ENCODE assay signal across 9 mouse cellular contexts in the genomic region with DNA sequence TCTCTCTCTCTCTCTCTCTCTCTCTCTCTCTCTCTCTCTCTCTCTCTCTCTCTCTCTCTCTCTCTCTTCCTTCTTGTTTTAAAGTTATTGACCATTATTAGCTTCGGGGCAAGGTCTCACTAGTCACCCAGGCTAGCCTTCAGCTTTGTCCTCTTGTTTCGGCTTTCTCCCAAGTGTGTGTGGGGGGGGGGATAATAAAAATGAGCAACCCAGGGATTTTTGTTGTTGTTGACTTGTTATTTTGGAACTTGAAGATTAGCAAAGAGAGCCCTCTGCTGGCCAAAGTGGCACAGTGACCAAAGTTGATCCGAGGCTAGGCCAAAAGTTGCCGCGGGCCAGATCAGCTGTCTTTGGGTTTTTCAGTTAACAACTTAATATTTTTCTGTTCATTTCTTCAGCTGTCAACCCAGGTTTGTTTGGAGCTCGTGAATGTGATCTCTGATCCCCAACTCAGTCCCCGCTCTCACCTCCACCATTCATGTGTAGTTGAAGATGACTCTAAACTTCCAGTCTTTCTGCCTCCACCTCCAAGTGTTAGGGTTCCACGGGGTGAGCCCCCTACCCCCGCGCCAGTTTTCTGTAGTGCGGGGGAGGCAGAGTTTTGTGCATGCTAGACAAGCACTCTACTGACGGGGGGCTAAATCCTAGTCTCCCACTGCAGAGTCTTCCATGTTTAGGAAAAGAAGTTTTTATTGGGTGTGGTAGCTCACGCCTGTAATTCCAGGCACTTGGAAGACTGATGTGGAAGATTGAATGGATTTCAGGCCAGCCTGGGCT. TPM values are rescaled to one million over a fixed set of nuclear protein-coding genes. Genes with fewer than 3 reads are reported as not detected.
DNase-seq lines count a peak whose midpoint lies in the region; ATAC-seq and TF ChIP-seq lines count a peak whose summit lies in the region.
"Had no signal": no experiment of that assay in that cellular context is flagged by ENCODE, and none has a peak within 500 bp of the region (broad histone marks: within the 10 kb centered on the region; RNA-seq: fewer than 3 reads in every experiment).

No protein-coding gene starts in this region.

- 43% methylated on average over 13 of the region's 13 CpGs for WGBS in kidney, embryonic 15.5 days
- 49% methylated on average over 13 of the region's 13 CpGs for WGBS in forebrain, embryonic 11.5 days
- 48% methylated on average over 13 of the region's 13 CpGs for WGBS in hindbrain, embryonic 15.5 days

- no peaks in the 10 kb centered on the region for H3K27me3 ChIP-seq in kidney, embryonic 15.5 days
- no peaks in the 10 kb centered on the region for H3K27me3 ChIP-seq in forebrain, embryonic 11.5 days (ENCODE audit: control insufficient read depth, insufficient read depth, low read length)
- no peaks in the 10 kb centered on the region for H3K27me3 ChIP-seq in hindbrain, embryonic 15.5 days
- H3K27me3 ChIP-seq in myocyte (ENCODE audit: control insufficient read depth, insufficient read depth, insufficient read length): no peaks in the 10 kb centered on the region
- no peaks in the 10 kb centered on the region for H3K27me3 ChIP-seq in testis, adult 2 months (ENCODE audit: control insufficient read depth, insufficient read depth, low read length)
- H3K27me3 ChIP-seq: embryonic facial prominence, embryonic 12.5 days had no signal

- peak; percentile 68 for DNase-seq in kidney, adult 11 months
- DNase-seq in forebrain, embryonic 11.5 days (ENCODE audit: low spot score): peak; percentile 72
- DNase-seq in left cerebral cortex, postnatal 4 days: peak; percentile 60

- H3ac ChIP-seq in myocyte (ENCODE audit: control insufficient read depth, insufficient read length): no peak overlapping the region

- H3K36me3 ChIP-seq in kidney, embryonic 15.5 days: peaks cover 19% of the 10 kb centered on the region
- H3K36me3 ChIP-seq in forebrain, embryonic 11.5 days (ENCODE audit: control insufficient read depth, insufficient read depth, low read length): no peaks in the 10 kb centered on the region; the same call in 1 of the 2 replicates
- H3K36me3 ChIP-seq in hindbrain, embryonic 15.5 days: no peaks in the 10 kb centered on the region
- no peaks in the 10 kb centered on the region for H3K36me3 ChIP-seq in myocyte (ENCODE audit: control insufficient read depth, insufficient read depth)
- no peaks in the 10 kb centered on the region for H3K36me3 ChIP-seq in testis, adult 2 months (ENCODE audit: control insufficient read depth, insufficient read depth, low read length)
- H3K36me3 ChIP-seq: embryonic facial prominence, embryonic 12.5 days had no signal

- TF ChIP-seq CTCF in testis, adult 2 months (IDR thresholded peaks at IDR 0.05; ENCODE audit: control insufficient read depth, insufficient read depth, insufficient replicate concordance, low read depth, low read length): peak; percentile 44; the same call in 1 of the 2 replicates

- H3K4me1 ChIP-seq in kidney, embryonic 15.5 days: peaks cover 11% of the 10 kb centered on the region
- no peaks in the 10 kb centered on the region for H3K4me1 ChIP-seq in brown adipose tissue, adult 24 weeks (ENCODE audit: control insufficient read depth, insufficient read depth, insufficient read length, low read length)
- no peaks in the 10 kb centered on the region for H3K4me1 ChIP-seq in forebrain, embryonic 11.5 days (replicated peaks; ENCODE audit: control insufficient read depth, insufficient read depth, low read length)
- H3K4me1 ChIP-seq in hindbrain, embryonic 15.5 days (replicated peaks): no peaks in the 10 kb centered on the region
- H3K4me1 ChIP-seq in testis, adult 2 months (ENCODE audit: control insufficient read depth, insufficient read depth, low read length): peaks cover 3% of the 10 kb centered on the region
- H3K4me1 ChIP-seq: embryonic facial prominence, embryonic 12.5 days had no signal

- H3K27ac ChIP-seq in kidney, embryonic 15.5 days: no peak overlapping the region
- H3K27ac ChIP-seq in brown adipose tissue, adult 24 weeks (replicated peaks; ENCODE audit: low read depth, low read length): no peak overlapping the region
- H3K27ac ChIP-seq in forebrain, embryonic 11.5 days (ENCODE audit: low read depth, low read length): no peak overlapping the region
- H3K27ac ChIP-seq in hindbrain, embryonic 15.5 days (replicated peaks): no peak overlapping the region
- no peak overlapping the region for H3K27ac ChIP-seq in testis, adult 2 months (ENCODE audit: control insufficient read depth, insufficient read depth, low read depth, low read length)
- H3K27ac ChIP-seq: embryonic facial prominence, embryonic 12.5 days had no signal

- no peak for ATAC-seq in kidney, embryonic 15.5 days (replicated peaks; ENCODE audit: low FRiP score)
- 0 out of 2 replicates have a peak, but pooled peaks have one; percentile 10 for ATAC-seq in forebrain, embryonic 11.5 days (replicated peaks; ENCODE audit: low FRiP score)
- peak; percentile 38; the same call in 1 of the 2 replicates for ATAC-seq in hindbrain, embryonic 15.5 days (ENCODE audit: low FRiP score, low read depth)

- intact Hi-C loops in left cerebral cortex, postnatal 4 days (cut with DNase I): loop anchor here (10.0 kb wide), 1 partner anchor 293 kb away; no protein-coding TSS in a partner anchor

- H3K9me3 ChIP-seq in kidney, embryonic 15.5 days (replicated peaks): no peaks in the 10 kb centered on the region
- no peaks in the 10 kb centered on the region for H3K9me3 ChIP-seq in forebrain, embryonic 11.5 days (ENCODE audit: control insufficient read depth, low read length)
- H3K9me3 ChIP-seq in hindbrain, embryonic 15.5 days: no peaks in the 10 kb centered on the region
- H3K9me3 ChIP-seq: embryonic facial prominence, embryonic 12.5 days had no signal

- H3K4me2 ChIP-seq in kidney, embryonic 15.5 days: no peak overlapping the region
- no peak overlapping the region for H3K4me2 ChIP-seq in forebrain, embryonic 11.5 days (ENCODE audit: low read depth, low read length, severe bottlenecking)
- no peak overlapping the region for H3K4me2 ChIP-seq in hindbrain, embryonic 15.5 days
- H3K4me2 ChIP-seq in myocyte (ENCODE audit: low read depth): peak overlapping the region; percentile 47
- H3K4me2 ChIP-seq: embryonic facial prominence, embryonic 12.5 days had no signal

- H3K79me2 ChIP-seq in myocyte (ENCODE audit: control insufficient read depth, insufficient read depth): peaks cover 24% of the 10 kb centered on the region

- H3K4me3 ChIP-seq in kidney, embryonic 15.5 days (replicated peaks): no peak overlapping the region
- 0 out of 2 replicates have a peak overlapping the region, but pooled peaks have one; percentile 25 for H3K4me3 ChIP-seq in brown adipose tissue, adult 24 weeks (ENCODE audit: insufficient read depth, low read depth, low read length)
- no peak overlapping the region for H3K4me3 ChIP-seq in forebrain, embryonic 11.5 days (ENCODE audit: low read depth, low read length)
- H3K4me3 ChIP-seq in hindbrain, embryonic 15.5 days: no peak overlapping the region
- H3K4me3 ChIP-seq in myocyte: no peak overlapping the region
- no peak overlapping the region for H3K4me3 ChIP-seq in testis, adult 2 months (ENCODE audit: control insufficient read depth, low read depth, low read length)
- H3K4me3 ChIP-seq: embryonic facial prominence, embryonic 12.5 days had no signal

- no peak for TF ChIP-seq POLR2A in myocyte (IDR thresholded peaks at IDR 0.05; ENCODE audit: insufficient read length, low read depth)
- TF ChIP-seq POLR2A in testis, adult 2 months (IDR thresholded peaks at IDR 0.05; ENCODE audit: control insufficient read depth, low read depth, low read length): no peak

- H3K9ac ChIP-seq in kidney, embryonic 15.5 days: no peak overlapping the region
- no peak overlapping the region for H3K9ac ChIP-seq in forebrain, embryonic 11.5 days (ENCODE audit: low read length)
- no peak overlapping the region for H3K9ac ChIP-seq in hindbrain, embryonic 15.5 days
- H3K9ac ChIP-seq: embryonic facial prominence, embryonic 12.5 days had no signal

TF ChIP-seq in myocyte, 11 proteins besides CTCF, POLR2A, EP300 and RAD21 (continues in another document):
- TF ChIP-seq TCF12 (IDR thresholded peaks at IDR 0.05; ENCODE audit: insufficient read depth, poor library complexity, severe bottlenecking) (no peak), SRF (IDR thresholded peaks at IDR 0.05; ENCODE audit: control insufficient read depth, insufficient read length, low read depth) (no peak), POLR2AphosphoS2 (IDR thresholded peaks at IDR 0.05; ENCODE audit: insufficient read length, low read depth) (no peak), MYOD1 (IDR thresholded peaks at IDR 0.05; ENCODE audit: control insufficient read depth in 1 of 3, insufficient read length in 2 of 3, low read depth in 2 of 3) (no peak), E2F4 (IDR thresholded peaks at IDR 0.05; ENCODE audit: insufficient read depth) (no peak)

RNA-seq across cellular contexts. Expression of a gene that starts 27.3 kb away (rescaled TPM):
- 15.9 and 17.6 TPM in 2 replicates for polyA plus RNA-seq in kidney, embryonic 15.5 days (2015; fragmentation: Nextera tagmentation; extraction: Ambion mirVana)
- polyA plus RNA-seq in brown adipose tissue, adult 24 weeks (2012; ENCODE audit: insufficient read depth, insufficient read length, missing spikeins): 17.1 and 20.7 TPM in 2 replicates
- polyA plus RNA-seq in forebrain, embryonic 11.5 days (2014; fragmentation: Nextera tagmentation; extraction: Ambion mirVana): 26.2 and 27.3 TPM in 2 replicates
- 17.0 and 21.8 TPM in 2 replicates for polyA plus RNA-seq in hindbrain, embryonic 15.5 days (2015; fragmentation: Nextera tagmentation; extraction: Ambion mirVana)
- 10 to 100 TPM; 55.5 to 62.2 TPM for total RNA-seq in left cerebral cortex, postnatal 4 days (2021)
- 27.7 TPM for polyA plus RNA-seq in myocyte (2012; fragmentation: generic; extraction: Trizol)
- 3.0 and 3.6 TPM in 2 replicates for polyA plus RNA-seq in testis, adult 2 months (2012; rRNA removed)

RNA-seq across cellular contexts. Expression of a gene that starts 34.0 kb away (rescaled TPM):
- polyA plus RNA-seq in kidney, embryonic 15.5 days (2015; fragmentation: Nextera tagmentation; extraction: Ambion mirVana): 3.9 and 4.6 TPM in 2 replicates
- polyA plus RNA-seq in brown adipose tissue, adult 24 weeks (2012; ENCODE audit: insufficient read depth, insufficient read length, missing spikeins): 2.8 and 22.1 TPM in 2 replicates
- polyA plus RNA-seq in forebrain, embryonic 11.5 days (2014; fragmentation: Nextera tagmentation; extraction: Ambion mirVana): 3.0 and 3.1 TPM in 2 replicates
- 3.6 and 4.1 TPM in 2 replicates for polyA plus RNA-seq in hindbrain, embryonic 15.5 days (2015; fragmentation: Nextera tagmentation; extraction: Ambion mirVana)
- 1 to 10 TPM; 4.2 to 4.3 TPM for total RNA-seq in left cerebral cortex, postnatal 4 days (2021)
- 0.12 TPM for polyA plus RNA-seq in myocyte (2012; fragmentation: generic; extraction: Trizol)
- polyA plus RNA-seq in testis, adult 2 months (2012; rRNA removed): 0.48 and 0.75 TPM in 2 replicates

RNA-seq across cellular contexts. Expression of a gene that starts 49.1 kb away (rescaled TPM):
- polyA plus RNA-seq in kidney, embryonic 15.5 days (2015; fragmentation: Nextera tagmentation; extraction: Ambion mirVana): 11.0 and 12.3 TPM in 2 replicates
- 3.5 and 4.8 TPM in 2 replicates for polyA plus RNA-seq in brown adipose tissue, adult 24 weeks (2012; ENCODE audit: insufficient read depth, insufficient read length, missing spikeins)
- 31.2 and 33.8 TPM in 2 replicates for polyA plus RNA-seq in forebrain, embryonic 11.5 days (2014; fragmentation: Nextera tagmentation; extraction: Ambion mirVana)
- 34.3 and 34.5 TPM in 2 replicates for polyA plus RNA-seq in hindbrain, embryonic 15.5 days (2015; fragmentation: Nextera tagmentation; extraction: Ambion mirVana)
- 10 to 100 TPM; 24.5 to 29.3 TPM for total RNA-seq in left cerebral cortex, postnatal 4 days (2021)
- 2.2 TPM for polyA plus RNA-seq in myocyte (2012; fragmentation: generic; extraction: Trizol)
- polyA plus RNA-seq in testis, adult 2 months (2012; rRNA removed): 46.0 and 51.8 TPM in 2 replicates
